Mouse (Mus musculus) adrenal gland, adult (tissue): Measurements from ENCODE around the gene Krtap13-1.
"Not testable (repeated sequence)": the region's sequence is repeated elsewhere in the genome, so short reads cannot be mapped to it uniquely, and the experiment has no call there.

ENCODE experiments used
- DNase-seq, 2 experiments: peaks; one replicate each; pipeline ENCODE4 v3.0.0; 2022 to 2023; ENCODE audit warnings: low spot score in 1 of 2; ENCODE audit not compliant: inconsistent age in 2 of 2

The Krtap13-1 gene

GRCm38 (mm10) chr16:88728812-88729275 lies at the start of gene Krtap13-1:
Krtap13-1 (plus strand) TSS chr16:88728862.
- no peak for DNase-seq

GRCm38 (mm10) chr16:88679099-88679498 lies 49.6 kb upstream of the Krtap13-1 start:
- no peak for DNase-seq

- no peak for DNase-seq
Measured at GRCm38 (mm10) chr16:88681282-88681681, 47.4 kb upstream of the Krtap13-1 start.

GRCm38 (mm10) chr16:88696256-88696655 lies 32.4 kb upstream of the Krtap13-1 start:
- no peak for DNase-seq

- DNase-seq = no peak
Measured at GRCm38 (mm10) chr16:88701072-88701864, 27.4 kb upstream of the Krtap13-1 start.

GRCm38 (mm10) chr16:88707496-88708012 lies 21.1 kb upstream of the Krtap13-1 start, which contains the start of gene 2310061N02Rik:
2310061N02Rik (minus strand) TSS chr16:88707962.
- DNase-seq = no peak

- DNase-seq = peak; percentile 6 to 44
Measured at GRCm38 (mm10) chr16:88710757-88711156, 17.9 kb upstream of the Krtap13-1 start.

GRCm38 (mm10) chr16:88711245-88711644 lies 17.4 kb upstream of the Krtap13-1 start:
- DNase-seq = no peak

- DNase-seq = no peak
Measured at GRCm38 (mm10) chr16:88716549-88716948, 12.1 kb upstream of the Krtap13-1 start.

- no peak for DNase-seq
Measured at GRCm38 (mm10) chr16:88720031-88720430, 8.6 kb upstream of the Krtap13-1 start.

- DNase-seq = no peak
Measured at GRCm38 (mm10) chr16:88735391-88735790, 6.7 kb downstream of the Krtap13-1 start.

- peak in 1 of 2 experiments; percentile 58 for DNase-seq
Measured at GRCm38 (mm10) chr16:88744750-88745340, 16.2 kb downstream of the Krtap13-1 start.

- no peak for DNase-seq
Measured at GRCm38 (mm10) chr16:88747943-88748342, 19.3 kb downstream of the Krtap13-1 start.

GRCm38 (mm10) chr16:88751535-88751934 lies 22.9 kb downstream of the Krtap13-1 start, which contains the start of gene Krtap13:
Krtap13 (minus strand) TSS chr16:88751635.
- DNase-seq = not testable (repeated sequence)

GRCm38 (mm10) chr16:88758547-88758946 lies 29.9 kb downstream of the Krtap13-1 start, which contains the start of gene 2310034C09Rik:
2310034C09Rik (plus strand) TSS chr16:88758847.
- DNase-seq = not testable (repeated sequence)

GRCm38 (mm10) chr16:88774106-88774505 lies 45.4 kb downstream of the Krtap13-1 start, which contains the start of gene 2310057N15Rik:
2310057N15Rik (minus strand) TSS chr16:88774206.
- DNase-seq = no peak

GRCm38 (mm10) chr16:88777596-88777995 lies 48.9 kb downstream of the Krtap13-1 start, which contains the start of gene Gm5965:
Gm5965 (plus strand) TSS chr16:88777896.
- no peak for DNase-seq
